Mouse (Mus musculus): Measurements from ENCODE around the gene Rnf130. TPM values are rescaled to one million over a fixed set of nuclear protein-coding genes. Genes with fewer than 3 reads are reported as not detected.
A peak's percentile ranks its signal among the peaks of the same experiment; 100 is the strongest.

Gene Rnf130
- polyA plus RNA-seq, 1 experiment from 2014 or later = 75.0 TPM

DNA sequence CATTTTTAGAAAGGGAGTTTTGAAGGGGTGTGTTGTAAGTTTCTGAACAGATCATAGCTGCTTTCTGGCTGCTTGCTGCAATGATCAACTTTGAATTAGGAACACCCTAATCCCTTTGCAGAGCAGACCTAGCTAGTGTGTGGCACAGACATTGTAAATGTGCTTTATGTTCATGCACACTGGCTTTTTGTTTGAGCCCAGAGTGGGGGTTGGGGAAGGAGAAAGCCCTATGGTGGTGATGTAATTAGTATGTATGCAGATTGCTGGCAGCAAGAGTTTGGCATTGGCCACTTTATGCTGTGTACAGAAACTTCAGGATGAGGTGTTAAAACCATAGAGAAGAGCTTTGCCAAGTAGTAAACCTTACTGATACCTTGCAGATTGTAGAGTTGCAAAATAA, 3.3 kb downstream of the Rnf130 start:
- Histone ChIP-seq H3K36me3 (no peaks in the 10 kb centered on the region), H3K27me3 (replicated peaks) (no peaks in the 10 kb centered on the region), H3K4me1 (peaks cover 24% of the 10 kb centered on the region), H3K4me3 (no peak overlapping the region), H3K27ac (no peak overlapping the region), H3K9me3 (no peaks in the 10 kb centered on the region), H3K9ac (no peak overlapping the region), H3K4me2 (replicated peaks) (peak overlapping the region; percentile 68)
- no peak for ATAC-seq (ENCODE audit: low FRiP score, low read depth)

DNA sequence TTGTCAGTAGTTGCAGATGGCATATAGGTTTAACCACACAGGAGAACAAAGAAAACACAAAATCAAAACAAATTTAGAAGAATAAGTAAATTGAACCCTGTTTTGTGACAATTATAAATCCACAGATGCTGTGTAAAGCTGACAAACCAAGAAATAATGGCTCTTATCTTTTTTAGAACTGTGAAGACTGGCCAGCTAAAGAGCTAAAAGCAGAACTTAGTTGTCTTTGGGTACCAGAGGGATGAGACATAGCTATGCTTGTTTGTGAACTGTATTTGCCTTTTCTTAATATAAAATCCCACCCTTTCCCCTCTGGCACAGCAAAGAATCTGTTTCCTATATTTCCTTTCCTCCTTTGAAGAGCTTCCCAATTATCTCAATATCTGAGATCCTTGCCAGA, 9.0 kb downstream of the Rnf130 start:
- Histone ChIP-seq H3K4me2 (replicated peaks) (no peak overlapping the region), H3K4me1 (peaks cover under 1% of the 10 kb centered on the region), H3K9ac (no peak overlapping the region), H3K27ac (no peak overlapping the region), H3K9me3 (no peaks in the 10 kb centered on the region), H3K4me3 (no peak overlapping the region), H3K36me3 (no peaks in the 10 kb centered on the region), H3K27me3 (replicated peaks) (no peaks in the 10 kb centered on the region)
- no peak for ATAC-seq (ENCODE audit: low FRiP score, low read depth)

DNA sequence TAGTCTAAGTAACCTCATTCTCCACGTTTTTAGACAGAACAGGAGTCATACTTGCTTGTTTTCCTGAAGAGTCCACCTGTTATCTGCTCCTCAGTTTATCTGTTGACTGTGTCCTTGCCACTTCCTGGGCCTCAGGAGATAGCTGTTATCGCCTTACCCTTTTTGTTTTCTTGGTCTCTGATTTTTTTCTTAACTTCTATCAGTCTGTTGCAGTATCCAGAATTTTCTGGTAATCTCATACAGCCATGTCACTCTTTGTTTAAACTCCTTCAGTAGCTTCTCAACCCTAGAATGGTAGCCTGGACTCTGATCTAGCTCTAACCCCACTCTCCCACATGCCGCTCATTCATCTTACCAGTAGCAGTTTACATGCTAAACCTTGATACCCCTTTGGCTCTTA, 10.6 kb downstream of the Rnf130 start:
- 85% methylated on average over 3 of the region's 3 CpGs for WGBS
- H3K4me1 ChIP-seq = no peaks in the 10 kb centered on the region

DNA sequence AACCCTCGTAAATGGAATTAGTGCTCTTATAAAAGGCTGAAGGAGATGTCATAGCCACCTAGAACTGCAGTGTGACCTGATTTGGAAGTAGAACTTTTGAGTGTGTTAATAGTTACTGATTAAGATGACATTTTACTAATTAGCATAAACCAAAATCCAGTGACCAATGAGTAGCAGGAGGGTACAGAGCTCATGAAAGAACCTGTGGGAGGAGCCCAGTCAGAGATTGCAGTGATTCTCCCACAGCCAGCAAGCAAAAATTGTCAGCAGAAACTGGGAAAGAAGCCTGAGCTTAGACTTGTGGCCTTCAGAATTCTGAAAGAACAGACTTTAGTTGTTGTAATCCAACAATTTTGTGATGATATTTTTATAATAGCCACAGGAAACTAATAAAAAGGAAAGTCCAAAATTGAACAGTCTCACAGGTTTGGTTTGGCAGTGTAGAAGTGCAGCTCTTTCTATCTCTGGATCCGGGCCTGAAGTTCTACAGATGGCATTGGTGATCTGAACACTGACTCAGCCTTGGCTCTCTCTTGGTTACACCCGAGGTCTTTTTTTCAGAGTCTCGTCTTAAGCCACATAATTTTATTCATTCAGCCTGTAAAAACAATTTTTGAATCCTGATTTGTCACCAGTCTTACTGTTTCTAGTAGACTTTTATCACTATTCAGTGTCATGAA, 11.8 kb downstream of the Rnf130 start:
- Histone ChIP-seq H3K4me2 (replicated peaks) (no peak overlapping the region), H3K9ac (no peak overlapping the region), H3K36me3 (no peaks in the 10 kb centered on the region), H3K4me1 (no peaks in the 10 kb centered on the region), H3K9me3 (no peaks in the 10 kb centered on the region), H3K27ac (no peak overlapping the region), H3K27me3 (replicated peaks) (no peaks in the 10 kb centered on the region), H3K4me3 (no peak overlapping the region)
- no peak for ATAC-seq (ENCODE audit: low FRiP score, low read depth)
- 94% methylated on average over 4 of the region's 4 CpGs for WGBS

More for the DNA sequence above, 10.6 kb downstream of the Rnf130 start:
- Histone ChIP-seq H3K27me3 (replicated peaks) (no peaks in the 10 kb centered on the region), H3K9me3 (no peaks in the 10 kb centered on the region), H3K9ac (no peak overlapping the region), H3K4me3 (no peak overlapping the region), H3K36me3 (no peaks in the 10 kb centered on the region), H3K27ac (no peak overlapping the region), H3K4me2 (replicated peaks) (no peak overlapping the region)
- ATAC-seq (ENCODE audit: low FRiP score, low read depth) = no peak

DNA sequence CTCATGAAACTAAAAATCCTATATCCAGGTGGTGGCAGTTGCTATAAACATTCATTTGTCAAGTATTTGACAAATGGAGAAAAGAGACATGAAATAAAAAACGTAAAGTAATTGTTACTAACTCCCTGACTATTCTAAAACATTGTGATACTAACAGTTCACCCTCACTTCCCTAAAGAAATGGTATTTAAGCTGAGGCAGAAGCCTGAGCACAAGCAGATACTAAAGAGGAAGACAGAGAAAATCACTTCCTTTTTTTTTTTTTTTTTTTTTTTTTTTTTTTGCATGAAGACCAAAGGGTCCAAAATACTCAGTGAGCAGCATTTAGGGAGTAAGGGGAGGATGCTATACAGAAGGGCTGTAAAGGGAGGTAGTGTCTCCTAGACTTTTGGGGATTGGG, 13.6 kb downstream of the Rnf130 start:
- Histone ChIP-seq H3K36me3 (no peaks in the 10 kb centered on the region), H3K9me3 (no peaks in the 10 kb centered on the region), H3K4me3 (no peak overlapping the region), H3K4me2 (replicated peaks) (no peak overlapping the region), H3K4me1 (no peaks in the 10 kb centered on the region), H3K27ac (no peak overlapping the region), H3K27me3 (replicated peaks) (no peaks in the 10 kb centered on the region), H3K9ac (no peak overlapping the region)
- no peak for ATAC-seq (ENCODE audit: low FRiP score, low read depth)
- WGBS = 89% methylated on average over 1 of the region's 1 CpGs

DNA sequence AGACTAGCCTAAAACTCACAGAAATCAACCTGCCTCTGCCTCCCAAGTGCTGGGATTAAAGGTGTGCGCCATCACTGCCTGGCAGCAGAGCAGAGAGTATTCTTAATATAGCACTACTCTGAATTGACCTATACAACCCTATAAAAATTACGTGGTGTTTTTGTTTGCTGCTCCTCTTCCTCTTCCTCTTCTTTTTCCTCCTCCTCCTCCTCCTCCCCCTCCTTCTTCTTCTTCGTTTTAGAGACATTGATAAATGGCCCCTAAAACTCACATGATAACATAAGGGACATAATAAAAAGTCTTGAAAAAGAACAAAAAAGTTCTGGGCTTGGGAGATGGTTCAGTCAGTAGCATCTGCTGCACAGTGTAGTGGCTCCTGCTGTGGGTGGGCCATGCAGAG, 16.0 kb downstream of the Rnf130 start:
- 82% methylated on average over 3 of the region's 3 CpGs for WGBS
- no peak for ATAC-seq (ENCODE audit: low FRiP score, low read depth)
- no peak overlapping the region for H3K4me2 ChIP-seq (replicated peaks)
- H3K36me3 ChIP-seq = no peaks in the 10 kb centered on the region
- H3K9ac ChIP-seq = no peak overlapping the region
- no peak overlapping the region for H3K27ac ChIP-seq
- no peaks in the 10 kb centered on the region for H3K27me3 ChIP-seq (replicated peaks)
- no peak overlapping the region for H3K4me3 ChIP-seq
- H3K4me1 ChIP-seq = no peaks in the 10 kb centered on the region
- no peaks in the 10 kb centered on the region for H3K9me3 ChIP-seq

DNA sequence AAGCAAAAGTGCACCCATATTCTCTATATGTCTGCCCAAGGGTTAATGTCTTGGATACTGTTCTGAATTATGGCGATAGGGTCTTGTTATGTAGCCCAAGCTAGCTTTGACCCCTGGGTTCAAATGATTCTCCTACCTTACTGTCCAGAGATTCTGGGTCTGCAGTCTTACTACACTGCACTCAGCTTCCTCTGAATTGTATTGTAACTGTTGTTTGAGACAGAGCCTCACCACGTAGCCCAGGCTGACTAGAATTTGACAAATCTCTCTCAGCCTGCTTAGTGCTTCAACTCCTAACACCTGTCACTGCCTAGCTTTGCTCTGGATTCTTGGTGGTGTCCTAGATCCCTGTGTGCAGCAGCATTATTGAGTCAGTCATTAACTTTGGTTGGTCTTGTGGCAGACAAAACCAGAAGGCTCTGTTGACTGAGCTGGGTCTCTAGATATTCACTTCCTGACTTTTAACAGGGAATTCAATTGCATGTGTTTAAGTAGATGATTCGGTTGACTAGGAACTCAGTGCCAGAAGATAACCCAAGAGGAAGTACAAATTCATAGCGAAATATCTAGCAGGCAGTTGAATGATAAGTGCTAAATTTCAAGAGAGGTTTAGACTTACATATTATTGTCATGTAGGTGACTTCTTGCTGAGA, 17.3 kb downstream of the Rnf130 start:
- 88% methylated on average over 4 of the region's 4 CpGs for WGBS
- ATAC-seq (ENCODE audit: low FRiP score, low read depth) = no peak

DNA sequence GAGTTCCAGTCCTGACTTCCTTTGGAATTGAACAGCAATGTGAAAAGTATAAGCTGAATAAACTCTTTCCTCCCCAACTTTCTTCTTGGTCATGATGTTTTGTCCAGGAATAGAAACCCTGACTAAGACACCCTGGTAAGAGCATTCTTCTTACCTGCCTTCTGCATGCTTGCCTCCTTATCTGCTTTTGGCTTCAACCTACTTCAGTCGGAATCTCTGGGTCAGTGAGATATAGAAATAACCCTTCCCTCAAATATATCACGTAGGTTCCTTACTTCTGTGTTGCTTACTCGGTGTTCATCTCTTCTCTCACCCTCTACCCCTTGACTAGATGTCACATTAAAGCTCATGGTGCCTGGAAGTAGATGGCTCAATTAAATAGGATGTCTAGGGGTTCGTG, 19.3 kb downstream of the Rnf130 start:
- WGBS = 93% methylated on average over 4 of the region's 4 CpGs
- no peak overlapping the region for H3K9ac ChIP-seq
- H3K36me3 ChIP-seq = no peaks in the 10 kb centered on the region
- no peaks in the 10 kb centered on the region; the same call in 1 of the 2 replicates for H3K4me1 ChIP-seq
- no peak for ATAC-seq (ENCODE audit: low FRiP score, low read depth)
- H3K4me3 ChIP-seq = no peak overlapping the region
- no peak overlapping the region for H3K27ac ChIP-seq
- no peaks in the 10 kb centered on the region for H3K27me3 ChIP-seq (replicated peaks)
- H3K9me3 ChIP-seq = no peaks in the 10 kb centered on the region
- no peak overlapping the region for H3K4me2 ChIP-seq (replicated peaks)

More for the DNA sequence above, 17.3 kb downstream of the Rnf130 start:
- no peak overlapping the region for H3K9ac ChIP-seq
- H3K27ac ChIP-seq = no peak overlapping the region
- no peak overlapping the region for H3K4me2 ChIP-seq (replicated peaks)
- H3K27me3 ChIP-seq (replicated peaks) = no peaks in the 10 kb centered on the region
- H3K9me3 ChIP-seq = no peaks in the 10 kb centered on the region
- H3K36me3 ChIP-seq = no peaks in the 10 kb centered on the region
- no peak overlapping the region for H3K4me3 ChIP-seq
- H3K4me1 ChIP-seq = no peaks in the 10 kb centered on the region

DNA sequence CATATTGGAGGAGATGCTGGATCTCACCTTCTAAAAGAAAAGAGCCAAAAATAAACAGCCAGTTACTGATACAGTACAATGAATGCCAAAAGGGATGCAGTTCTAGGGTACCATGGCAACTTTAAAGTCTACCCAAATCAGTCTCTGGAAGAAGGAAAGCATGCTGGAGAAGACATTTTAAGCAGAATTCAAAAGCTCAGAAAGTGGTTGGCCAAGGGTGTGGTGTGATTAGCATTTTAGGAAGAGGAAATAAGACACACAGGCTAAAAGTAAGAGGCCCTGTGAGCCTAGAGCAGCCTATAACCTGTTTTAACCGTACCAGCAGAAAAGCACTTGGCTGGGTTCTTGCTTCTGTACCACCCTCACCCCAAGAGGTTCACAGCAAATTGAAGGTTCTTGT, 22.5 kb downstream of the Rnf130 start:
- WGBS = 93% methylated on average over 1 of the region's 1 CpGs

DNA sequence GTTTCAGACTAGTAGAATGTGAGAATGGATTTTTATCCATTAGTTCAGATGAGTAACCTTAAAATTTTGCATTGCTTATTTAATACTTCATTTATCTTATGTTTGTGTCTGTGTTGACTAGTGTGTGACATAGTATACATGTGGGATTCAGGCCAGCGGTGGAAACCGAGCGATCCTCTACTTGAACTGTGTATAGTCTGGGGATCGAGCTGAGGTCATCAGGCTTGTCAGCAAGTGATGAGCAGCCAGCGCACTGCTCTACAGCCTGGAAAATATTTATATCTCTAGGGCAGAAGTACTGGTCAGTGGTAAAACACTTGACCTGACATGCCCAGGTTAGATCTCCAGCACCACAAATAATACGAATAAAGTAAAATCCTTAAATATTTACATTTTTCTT, 23.0 kb downstream of the Rnf130 start:
- Histone ChIP-seq H3K9me3 (no peaks in the 10 kb centered on the region), H3K9ac (no peak overlapping the region), H3K27ac (no peak overlapping the region), H3K4me2 (replicated peaks) (no peak overlapping the region), H3K4me3 (no peak overlapping the region), H3K36me3 (no peaks in the 10 kb centered on the region), H3K27me3 (replicated peaks) (no peaks in the 10 kb centered on the region), H3K4me1 (no peaks in the 10 kb centered on the region; the same call in 1 of the 2 replicates)
- no peak for ATAC-seq (ENCODE audit: low FRiP score, low read depth)
- 79% methylated on average over 6 of the region's 6 CpGs for WGBS

More for the DNA sequence above, 22.5 kb downstream of the Rnf130 start:
- H3K4me3 ChIP-seq = no peak overlapping the region
- no peaks in the 10 kb centered on the region; the same call in 1 of the 2 replicates for H3K4me1 ChIP-seq
- no peak overlapping the region for H3K4me2 ChIP-seq (replicated peaks)
- H3K9me3 ChIP-seq = no peaks in the 10 kb centered on the region
- ATAC-seq (ENCODE audit: low FRiP score, low read depth) = no peak
- H3K9ac ChIP-seq = no peak overlapping the region
- H3K36me3 ChIP-seq = no peaks in the 10 kb centered on the region
- H3K27ac ChIP-seq = no peak overlapping the region
- no peaks in the 10 kb centered on the region for H3K27me3 ChIP-seq (replicated peaks)

DNA sequence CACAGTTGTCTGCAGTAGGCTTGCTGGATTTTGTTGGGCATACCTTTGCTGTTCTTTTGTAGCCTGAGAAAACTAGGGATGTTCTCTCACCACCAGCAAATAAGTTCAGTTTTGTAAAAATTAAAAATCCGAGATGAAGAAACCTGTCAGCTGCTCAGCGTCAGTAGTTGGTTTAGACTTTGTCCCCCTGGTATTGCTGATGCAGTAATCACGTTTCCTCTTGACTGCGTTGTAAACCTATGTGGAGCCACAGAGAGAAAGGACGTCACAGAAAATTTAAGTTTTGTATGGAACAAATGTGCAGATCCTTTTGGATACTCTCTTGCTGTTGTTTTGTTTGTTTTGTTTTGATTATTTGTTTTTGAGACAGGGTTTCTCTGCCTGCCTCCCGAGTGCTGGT, 25.2 kb downstream of the Rnf130 start:
- H3K36me3 ChIP-seq = peaks cover 7% of the 10 kb centered on the region; the same call in 1 of the 2 replicates
- H3K4me1 ChIP-seq = no peaks in the 10 kb centered on the region; the same call in 1 of the 2 replicates
- no peaks in the 10 kb centered on the region for H3K27me3 ChIP-seq (replicated peaks)
- no peak overlapping the region for H3K9ac ChIP-seq
- ATAC-seq (ENCODE audit: low FRiP score, low read depth) = no peak
- H3K27ac ChIP-seq = no peak overlapping the region
- no peak overlapping the region for H3K4me3 ChIP-seq
- no peaks in the 10 kb centered on the region for H3K9me3 ChIP-seq
- H3K4me2 ChIP-seq (replicated peaks) = no peak overlapping the region
- 86% methylated on average over 6 of the region's 6 CpGs for WGBS

DNA sequence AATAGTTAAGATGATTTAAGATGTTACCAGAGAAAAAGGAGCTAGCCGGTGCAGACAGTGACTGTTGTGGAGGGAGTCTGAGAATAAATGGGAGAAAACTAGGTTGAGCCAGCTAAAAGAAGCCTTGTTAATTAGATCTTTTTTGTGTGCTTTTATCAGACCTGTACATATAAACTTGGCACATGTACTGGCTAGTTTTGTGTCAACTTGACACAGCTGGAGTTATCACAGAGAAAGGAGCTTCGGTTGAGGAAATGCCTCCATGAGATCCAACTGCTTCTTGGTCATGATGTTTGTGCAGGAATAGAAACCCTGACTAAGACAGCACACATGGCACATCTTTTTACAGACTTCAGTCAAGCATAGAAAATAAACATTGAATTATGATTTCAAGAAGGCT, 32.6 kb downstream of the Rnf130 start:
- H3K27me3 ChIP-seq (replicated peaks) = no peaks in the 10 kb centered on the region
- no peaks in the 10 kb centered on the region for H3K4me1 ChIP-seq
- H3K9ac ChIP-seq = no peak overlapping the region
- H3K27ac ChIP-seq = no peak overlapping the region
- ATAC-seq (ENCODE audit: low FRiP score, low read depth) = no peak
- peaks cover 12% of the 10 kb centered on the region for H3K36me3 ChIP-seq
- no peaks in the 10 kb centered on the region for H3K9me3 ChIP-seq
- 74% methylated on average over 2 of the region's 2 CpGs for WGBS
- no peak overlapping the region for H3K4me2 ChIP-seq (replicated peaks)
- no peak overlapping the region for H3K4me3 ChIP-seq

DNA sequence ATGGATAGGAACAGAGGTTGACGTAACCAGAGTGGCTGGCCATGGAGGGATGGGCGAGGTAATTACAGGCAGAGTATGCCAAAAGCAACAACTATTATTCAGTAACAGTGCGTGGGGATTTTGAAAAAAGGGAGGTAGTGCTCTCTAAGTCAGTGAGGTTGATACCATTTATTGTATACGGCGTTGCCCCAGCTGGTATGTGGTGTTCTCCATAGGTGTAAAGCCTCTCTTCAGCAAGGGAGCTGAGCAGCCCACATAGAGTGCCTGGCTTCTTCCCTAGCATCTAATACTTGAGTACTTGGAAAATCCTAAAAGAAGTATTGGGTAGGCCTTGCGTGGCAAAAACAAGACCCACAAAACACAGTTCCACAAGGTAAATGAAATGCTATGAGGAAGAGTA, 33.1 kb downstream of the Rnf130 start:
- Histone ChIP-seq H3K27ac (no peak overlapping the region), H3K4me1 (no peaks in the 10 kb centered on the region), H3K36me3 (peaks cover 12% of the 10 kb centered on the region), H3K9me3 (no peaks in the 10 kb centered on the region), H3K4me3 (no peak overlapping the region), H3K4me2 (replicated peaks) (no peak overlapping the region), H3K27me3 (replicated peaks) (no peaks in the 10 kb centered on the region), H3K9ac (no peak overlapping the region)
- 95% methylated on average over 6 of the region's 6 CpGs for WGBS
- ATAC-seq (ENCODE audit: low FRiP score, low read depth) = no peak

Data from neural tube, embryonic 12.5 days (tissue).